Mouse (Mus musculus): ENCODE data around the gene Snapin.
A peak's percentile ranks its signal among the peaks of the same experiment; 100 is the strongest.

GRCm38 (mm10) chr3:90451396-90452095, 39.3 kb downstream of the Snapin start:
- TF ChIP-seq CTCF (IDR thresholded peaks at IDR 0.05; ENCODE audit: low read depth, low read length) (no peak), EP300 (IDR thresholded peaks at IDR 0.05; ENCODE audit: insufficient read depth, low read depth, low read length) (0 out of 2 replicates have a peak, but pooled peaks have one; percentile 17)
